Mouse (Mus musculus): Measurements from ENCODE around the gene Mettl1. TPM values are rescaled to one million over a fixed set of nuclear protein-coding genes. Genes with fewer than 3 reads are reported as not detected.

Gene Mettl1
- polyA plus RNA-seq (2015; fragmentation: Nextera tagmentation; extraction: Ambion mirVana), result 28.3 and 30.6 TPM in 2 replicates

- WGBS, result 0% methylated on average over 28 of the region's 28 CpGs
- ATAC-seq (replicated peaks; ENCODE audit: extremely low read depth, insufficient read depth, low FRiP score), result peak; percentile 42
- peak within 1 kb of the TSS; percentile 99 for H3K4me3 ChIP-seq (ENCODE audit: low read length)
These were observed at the start of gene Mettl1, which contains the start of gene Eef1akmt3 for GRCm38 (mm10) chr10:127041274-127041766. Gene Mettl1 (plus strand): TSS chr10:127041414. Gene Eef1akmt3 (minus strand): TSS chr10:127041513.

DNA sequence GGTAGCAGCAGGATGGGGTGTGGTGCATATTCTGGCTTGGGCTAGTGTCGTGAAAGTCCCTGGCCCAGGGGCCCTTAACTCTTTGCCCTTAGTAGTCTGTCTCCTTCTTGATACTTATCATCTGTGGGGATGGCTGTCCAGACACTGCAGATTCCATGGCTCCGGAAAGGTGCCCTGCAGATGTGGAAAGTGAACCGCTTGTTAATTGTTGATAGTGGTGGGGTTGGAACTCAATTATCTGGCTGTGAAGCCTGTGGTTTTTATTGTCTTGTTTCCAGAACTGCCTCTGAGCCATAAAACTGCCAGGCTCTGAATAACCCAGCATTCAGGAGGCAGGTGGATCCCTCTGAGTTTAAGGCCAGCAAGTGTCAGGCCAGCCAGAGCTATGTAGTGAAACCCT, 49.5 kb upstream of the Mettl1 start:
- Histone ChIP-seq H3K9me3 (replicated peaks; ENCODE audit: control insufficient read depth, low read length) (no peaks in the 10 kb centered on the region), H3K27me3 (ENCODE audit: control insufficient read depth, insufficient read depth, low read length) (no peaks in the 10 kb centered on the region), H3K9ac (ENCODE audit: low read length) (no peak overlapping the region), H3K4me3 (ENCODE audit: low read length) (no peak overlapping the region), H3K4me1 (ENCODE audit: control insufficient read depth, insufficient read depth, low read length) (peaks cover 36% of the 10 kb centered on the region), H3K4me2 (ENCODE audit: low read depth, low read length) (no peak overlapping the region), H3K27ac (ENCODE audit: low read length) (no peak overlapping the region), H3K36me3 (ENCODE audit: control insufficient read depth, insufficient read depth) (peaks cover 40% of the 10 kb centered on the region)
- 61% methylated on average over 3 of the region's 3 CpGs for WGBS
- ATAC-seq (replicated peaks; ENCODE audit: extremely low read depth, insufficient read depth, low FRiP score), result no peak

More at GRCm38 (mm10) chr10:127041274-127041766, at the start of gene Mettl1, which contains the start of gene Eef1akmt3:
- H3K4me1 ChIP-seq (ENCODE audit: control insufficient read depth, insufficient read depth, low read length), result peaks cover 10% of the 10 kb centered on the region
- peak within 1 kb of the TSS; percentile 84 for H3K9ac ChIP-seq (ENCODE audit: low read length)
- H3K4me2 ChIP-seq (ENCODE audit: low read depth, low read length), result peak within 1 kb of the TSS; percentile 100
- H3K27me3 ChIP-seq (ENCODE audit: control insufficient read depth, insufficient read depth, low read length), result no peaks in the 10 kb centered on the region
- H3K27ac ChIP-seq (ENCODE audit: low read length), result peak within 1 kb of the TSS; percentile 71
- H3K36me3 ChIP-seq (ENCODE audit: control insufficient read depth, insufficient read depth), result 0 out of 2 replicates have a peak, but pooled peaks cover 2% of the 10 kb centered on the region
- H3K9me3 ChIP-seq (replicated peaks; ENCODE audit: control insufficient read depth, low read length), result no peaks in the 10 kb centered on the region

DNA sequence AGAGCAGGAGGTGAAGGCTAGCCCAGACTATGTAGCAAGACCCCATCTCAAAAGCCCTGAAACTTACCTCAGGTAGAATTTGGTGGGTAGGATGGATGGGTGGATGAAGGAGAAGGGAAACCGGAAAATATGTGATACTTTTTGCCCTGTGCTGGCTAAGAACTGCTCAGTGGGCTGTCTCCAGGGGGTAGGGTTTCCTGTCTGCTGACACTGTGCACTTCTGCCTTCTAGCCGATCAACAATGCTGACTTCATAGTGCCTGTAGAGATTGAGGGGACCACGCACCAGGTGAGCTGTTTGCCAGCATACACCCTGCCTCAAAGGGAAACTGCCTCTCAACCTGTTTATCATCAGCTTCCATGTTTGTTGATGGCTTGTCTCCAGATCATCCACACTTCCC, 47.6 kb upstream of the Mettl1 start:
- Histone ChIP-seq H3K9ac (ENCODE audit: low read length) (no peak overlapping the region), H3K4me3 (ENCODE audit: low read length) (no peak overlapping the region), H3K4me1 (ENCODE audit: control insufficient read depth, insufficient read depth, low read length) (peaks cover 16% of the 10 kb centered on the region), H3K4me2 (ENCODE audit: low read depth, low read length) (no peak overlapping the region), H3K36me3 (ENCODE audit: control insufficient read depth, insufficient read depth) (peaks cover 54% of the 10 kb centered on the region), H3K27me3 (ENCODE audit: control insufficient read depth, insufficient read depth, low read length) (no peaks in the 10 kb centered on the region), H3K9me3 (replicated peaks; ENCODE audit: control insufficient read depth, low read length) (no peaks in the 10 kb centered on the region), H3K27ac (ENCODE audit: low read length) (no peak overlapping the region)
- ATAC-seq (replicated peaks; ENCODE audit: extremely low read depth, insufficient read depth, low FRiP score), result no peak
- 81% methylated on average over 3 of the region's 3 CpGs for WGBS

- H3K4me3 ChIP-seq (ENCODE audit: low read length), result no peak overlapping the region
- peaks cover 48% of the 10 kb centered on the region for H3K36me3 ChIP-seq (ENCODE audit: control insufficient read depth, insufficient read depth)
- H3K4me1 ChIP-seq (ENCODE audit: control insufficient read depth, insufficient read depth, low read length), result no peaks in the 10 kb centered on the region
- no peaks in the 10 kb centered on the region for H3K9me3 ChIP-seq (replicated peaks; ENCODE audit: control insufficient read depth, low read length)
- H3K9ac ChIP-seq (ENCODE audit: low read length), result no peak overlapping the region
- 58% methylated on average over 13 of the region's 13 CpGs for WGBS
- no peak for ATAC-seq (replicated peaks; ENCODE audit: extremely low read depth, insufficient read depth, low FRiP score)
- H3K4me2 ChIP-seq (ENCODE audit: low read depth, low read length), result no peak overlapping the region
- no peak overlapping the region for H3K27ac ChIP-seq (ENCODE audit: low read length)
- H3K27me3 ChIP-seq (ENCODE audit: control insufficient read depth, insufficient read depth, low read length), result no peaks in the 10 kb centered on the region
These were observed 43.7 kb upstream of the Mettl1 start for GRCm38 (mm10) chr10:126997340-126998113.

GRCm38 (mm10) chr10:127000529-127000928, 40.7 kb upstream of the Mettl1 start, which contains the start of gene Avil:
Gene Avil (plus strand): TSS chr10:127000709.
- no peaks in the 10 kb centered on the region for H3K4me1 ChIP-seq (ENCODE audit: control insufficient read depth, insufficient read depth, low read length)
- 86% methylated on average over 5 of the region's 5 CpGs for WGBS
- ATAC-seq (replicated peaks; ENCODE audit: extremely low read depth, insufficient read depth, low FRiP score), result no peak

DNA sequence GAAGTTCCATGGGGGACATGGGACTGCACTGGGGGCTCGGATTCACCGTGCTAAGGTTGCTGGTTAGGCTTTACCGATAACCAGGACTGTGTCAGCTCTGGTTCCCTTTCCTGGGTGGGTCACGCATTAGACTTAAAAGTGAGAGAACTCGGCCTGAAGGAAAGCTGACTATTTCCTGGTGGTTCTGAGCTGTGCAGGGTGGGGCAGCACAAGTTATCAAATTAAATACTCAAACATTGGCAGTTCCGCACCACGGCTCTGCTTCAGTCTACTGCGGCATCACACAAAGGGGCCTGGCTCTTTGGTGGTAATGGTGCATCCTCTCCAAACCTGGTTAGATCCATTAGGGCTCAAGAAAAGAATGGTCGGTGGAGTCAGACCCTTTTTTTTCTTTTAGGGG, 39.9 kb upstream of the Mettl1 start:
- Histone ChIP-seq H3K36me3 (ENCODE audit: control insufficient read depth, insufficient read depth) (peaks cover 19% of the 10 kb centered on the region), H3K27me3 (ENCODE audit: control insufficient read depth, insufficient read depth, low read length) (no peaks in the 10 kb centered on the region), H3K4me2 (ENCODE audit: low read depth, low read length) (no peak overlapping the region), H3K4me1 (ENCODE audit: control insufficient read depth, insufficient read depth, low read length) (no peaks in the 10 kb centered on the region), H3K27ac (ENCODE audit: low read length) (no peak overlapping the region), H3K9ac (ENCODE audit: low read length) (no peak overlapping the region), H3K9me3 (replicated peaks; ENCODE audit: control insufficient read depth, low read length) (no peaks in the 10 kb centered on the region), H3K4me3 (ENCODE audit: low read length) (no peak overlapping the region)
- 73% methylated on average over 9 of the region's 9 CpGs for WGBS
- ATAC-seq (replicated peaks; ENCODE audit: extremely low read depth, insufficient read depth, low FRiP score), result no peak

More at GRCm38 (mm10) chr10:127000529-127000928, 40.7 kb upstream of the Mettl1 start, which contains the start of gene Avil:
- H3K36me3 ChIP-seq (ENCODE audit: control insufficient read depth, insufficient read depth), result peaks cover 21% of the 10 kb centered on the region
- no peak within 1 kb of the TSS for H3K4me2 ChIP-seq (ENCODE audit: low read depth, low read length)
- H3K4me3 ChIP-seq (ENCODE audit: low read length), result no peak within 1 kb of the TSS
- H3K27me3 ChIP-seq (ENCODE audit: control insufficient read depth, insufficient read depth, low read length), result no peaks in the 10 kb centered on the region
- no peak within 1 kb of the TSS for H3K27ac ChIP-seq (ENCODE audit: low read length)
- no peaks in the 10 kb centered on the region for H3K9me3 ChIP-seq (replicated peaks; ENCODE audit: control insufficient read depth, low read length)
- no peak within 1 kb of the TSS for H3K9ac ChIP-seq (ENCODE audit: low read length)

GRCm38 (mm10) chr10:127002056-127002455, 39.2 kb upstream of the Mettl1 start:
- H3K4me2 ChIP-seq (ENCODE audit: low read depth, low read length), result no peak overlapping the region
- H3K27me3 ChIP-seq (ENCODE audit: control insufficient read depth, insufficient read depth, low read length), result no peaks in the 10 kb centered on the region
- no peaks in the 10 kb centered on the region for H3K9me3 ChIP-seq (replicated peaks; ENCODE audit: control insufficient read depth, low read length)
- no peak overlapping the region for H3K9ac ChIP-seq (ENCODE audit: low read length)
- 74% methylated on average over 1 of the region's 1 CpGs for WGBS
- no peaks in the 10 kb centered on the region for H3K4me1 ChIP-seq (ENCODE audit: control insufficient read depth, insufficient read depth, low read length)
- no peak overlapping the region for H3K4me3 ChIP-seq (ENCODE audit: low read length)
- no peak for ATAC-seq (replicated peaks; ENCODE audit: extremely low read depth, insufficient read depth, low FRiP score)
- H3K27ac ChIP-seq (ENCODE audit: low read length), result no peak overlapping the region
- H3K36me3 ChIP-seq (ENCODE audit: control insufficient read depth, insufficient read depth), result peaks cover 19% of the 10 kb centered on the region

DNA sequence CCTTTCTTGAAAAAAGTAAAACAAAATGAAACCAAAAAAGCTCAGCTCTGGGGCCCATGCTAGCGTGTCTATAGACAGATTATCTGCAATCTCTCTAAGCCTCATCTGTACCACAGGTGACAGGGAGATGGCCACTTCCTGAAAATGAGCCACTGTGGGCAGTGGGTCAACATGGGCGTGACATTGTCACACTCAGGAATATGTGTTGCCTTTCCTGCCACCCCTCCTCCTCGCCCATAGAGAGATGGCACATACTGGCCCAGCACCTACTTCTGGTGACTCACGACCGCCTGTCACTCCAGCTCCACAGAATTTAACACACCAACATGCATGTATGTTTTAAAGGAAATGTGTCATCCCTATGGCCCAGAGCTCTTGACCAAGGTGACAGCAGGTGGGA, 38.4 kb upstream of the Mettl1 start:
- Histone ChIP-seq H3K4me3 (ENCODE audit: low read length) (no peak overlapping the region), H3K9ac (ENCODE audit: low read length) (no peak overlapping the region), H3K4me1 (ENCODE audit: control insufficient read depth, insufficient read depth, low read length) (no peaks in the 10 kb centered on the region), H3K27me3 (ENCODE audit: control insufficient read depth, insufficient read depth, low read length) (no peaks in the 10 kb centered on the region), H3K36me3 (ENCODE audit: control insufficient read depth, insufficient read depth) (peaks cover 12% of the 10 kb centered on the region), H3K4me2 (ENCODE audit: low read depth, low read length) (no peak overlapping the region), H3K9me3 (replicated peaks; ENCODE audit: control insufficient read depth, low read length) (no peaks in the 10 kb centered on the region), H3K27ac (ENCODE audit: low read length) (no peak overlapping the region)
- no peak for ATAC-seq (replicated peaks; ENCODE audit: extremely low read depth, insufficient read depth, low FRiP score)
- WGBS, result 83% methylated on average over 5 of the region's 5 CpGs

DNA sequence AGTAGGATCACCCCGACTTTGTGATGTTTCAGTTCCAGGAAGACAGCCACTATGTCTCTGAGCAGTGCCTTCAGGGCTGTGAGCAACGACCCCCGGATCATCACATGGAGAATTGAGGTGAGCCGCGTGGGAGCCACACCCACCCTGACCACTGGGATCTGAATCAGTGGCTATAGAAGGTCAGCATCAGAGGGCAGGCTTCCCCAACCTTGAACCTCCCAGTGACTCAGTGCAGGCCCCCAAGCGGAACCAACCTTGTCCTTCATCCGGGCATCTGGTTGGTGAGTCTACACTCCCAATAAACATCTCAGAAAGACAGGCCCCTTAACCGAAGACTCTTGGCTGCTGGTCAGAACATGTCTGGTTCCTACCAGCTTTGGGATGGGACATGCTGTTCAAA, 37.9 kb upstream of the Mettl1 start:
- no peak overlapping the region for H3K4me2 ChIP-seq (ENCODE audit: low read depth, low read length)
- H3K4me1 ChIP-seq (ENCODE audit: control insufficient read depth, insufficient read depth, low read length), result no peaks in the 10 kb centered on the region
- no peak overlapping the region for H3K27ac ChIP-seq (ENCODE audit: low read length)

More for the DNA sequence above, 37.9 kb upstream of the Mettl1 start:
- 92% methylated on average over 8 of the region's 8 CpGs for WGBS
- Histone ChIP-seq H3K27me3 (ENCODE audit: control insufficient read depth, insufficient read depth, low read length) (no peaks in the 10 kb centered on the region), H3K4me3 (ENCODE audit: low read length) (no peak overlapping the region), H3K9ac (ENCODE audit: low read length) (no peak overlapping the region), H3K36me3 (ENCODE audit: control insufficient read depth, insufficient read depth) (peaks cover 7% of the 10 kb centered on the region), H3K9me3 (replicated peaks; ENCODE audit: control insufficient read depth, low read length) (no peaks in the 10 kb centered on the region)
- ATAC-seq (replicated peaks; ENCODE audit: extremely low read depth, insufficient read depth, low FRiP score), result no peak

Measured in heart, embryonic 16.5 days (tissue).